Mouse (Mus musculus) yolk sac, embryonic 10.5 days (tissue): ENCODE data around the gene Gm8653.
"Not testable (repeated sequence)": the region's sequence is repeated elsewhere in the genome, so short reads cannot be mapped to it uniquely, and the experiment has no call there.

Experiments
- DNase-seq: peaks from one replicate; pipeline ENCODE4 v3.0.0-alpha.2; 2017; ENCODE audit warnings: low spot score

Gm8653 gene

GRCm38 (mm10) chr7:22201164-22201563, at the start of gene Gm8653:
TSS of gene Gm8653 (minus strand) at chr7:22201264.
- DNase-seq: not testable (repeated sequence)

GRCm38 (mm10) chr7:22229384-22229783, 28.3 kb upstream of the Gm8653 start, which contains the start of gene Gm8453:
TSS of gene Gm8453 (minus strand) at chr7:22229484.
- DNase-seq: not testable (repeated sequence)

- not testable (repeated sequence) for DNase-seq
These were observed 12.0 kb downstream of the Gm8653 start, which contains the start of gene Vmn1r143 for GRCm38 (mm10) chr7:22189077-22189476. TSS of gene Vmn1r143 (plus strand) at chr7:22189377.

- not testable (repeated sequence) for DNase-seq
These were observed 37.1 kb downstream of the Gm8653 start, which contains the start of gene Vmn1r142 for GRCm38 (mm10) chr7:22163935-22164334. TSS of gene Vmn1r142 (minus strand) at chr7:22164035.
